Mouse (Mus musculus): ENCODE results near the gene Rhbdl2. TPM values are rescaled to one million over a fixed set of nuclear protein-coding genes. Genes with fewer than 3 reads are reported as not detected.

Gene Rhbdl2
- polyA plus RNA-seq (2012), result not detected in 2 replicates

DNA sequence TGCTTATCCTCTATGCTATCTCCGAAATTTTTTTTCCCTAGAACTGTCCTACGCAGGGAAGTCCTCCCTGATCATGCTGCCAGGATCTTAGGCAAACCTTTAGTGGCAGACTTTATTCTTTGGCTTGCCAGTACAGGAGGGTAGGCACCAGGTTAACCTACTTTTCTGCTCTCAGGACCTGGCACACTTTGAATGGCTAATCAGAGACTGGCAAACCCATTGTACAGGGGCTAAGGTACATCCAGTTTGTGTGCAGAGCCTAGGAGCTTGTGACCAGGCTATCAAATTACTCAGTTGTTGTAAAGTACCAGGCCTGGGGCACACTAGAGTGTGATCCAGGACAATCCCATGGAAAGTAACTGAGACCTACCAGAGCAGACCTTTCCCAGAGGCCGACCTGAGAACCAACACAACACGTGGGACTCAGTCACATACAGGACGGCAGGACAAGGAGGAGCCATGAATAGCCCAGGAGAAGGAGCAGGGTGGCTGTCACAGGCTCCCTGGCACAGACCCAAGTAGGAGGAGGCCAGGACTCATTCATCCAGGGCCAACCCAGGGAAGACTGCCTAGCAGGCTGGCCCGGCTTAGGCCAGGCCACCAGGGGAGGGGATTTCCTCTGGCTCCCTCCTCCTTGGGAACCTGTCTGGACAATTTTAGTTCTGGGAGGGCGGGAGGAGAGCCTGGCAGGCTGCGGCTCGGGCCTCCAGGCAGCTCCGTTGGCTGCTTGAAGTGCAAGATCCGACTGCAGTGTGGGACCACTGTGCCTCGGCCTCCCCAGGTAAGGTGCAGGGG is at the start of gene Rhbdl2:
Rhbdl2 (plus strand) TSS at position 684 of the 795 bp plus-strand sequence.
- no peak for TF ChIP-seq GATA1 (IDR thresholded peaks at IDR 0.05; ENCODE audit: low read length)

DNA sequence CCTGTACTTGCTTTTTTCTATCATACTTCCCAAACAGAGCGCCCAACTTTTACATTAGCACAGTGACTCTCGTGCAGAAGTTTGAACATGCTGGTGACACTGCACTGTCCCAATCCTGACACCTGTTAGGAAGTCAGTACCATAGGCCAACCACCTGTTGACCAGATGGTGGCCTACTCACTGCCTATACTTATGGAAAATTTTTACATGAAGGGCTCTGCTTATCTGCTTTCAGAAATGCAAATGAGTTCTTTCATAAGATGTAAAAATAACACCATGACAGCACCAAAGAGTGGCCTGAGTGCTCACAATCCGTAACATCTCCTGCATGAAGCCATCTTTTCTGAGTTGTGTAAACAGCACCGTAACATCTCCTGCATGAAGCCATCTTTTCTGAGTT is 49.0 kb upstream of the Rhbdl2 start:
- TF ChIP-seq GATA1 (IDR thresholded peaks at IDR 0.05; ENCODE audit: low read length), result no peak

DNA sequence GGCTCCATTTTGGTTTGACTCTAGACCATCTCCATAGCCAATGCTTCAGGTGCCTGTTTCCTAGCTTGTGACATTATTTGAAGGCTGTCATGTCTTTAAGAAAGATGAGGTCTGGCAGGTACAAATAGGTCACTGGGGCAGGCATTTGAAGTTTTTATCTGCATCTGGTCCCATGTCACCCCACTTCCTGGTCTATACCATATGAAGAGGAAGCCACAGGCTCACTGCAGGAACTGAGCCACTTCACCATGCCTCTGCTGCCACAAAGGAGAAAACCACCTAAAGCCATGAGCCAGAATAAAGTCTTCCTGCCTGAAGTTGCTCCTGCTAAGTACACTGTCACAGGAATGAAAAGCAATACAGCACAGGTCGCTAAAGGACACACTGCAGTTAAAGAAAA is 44.8 kb upstream of the Rhbdl2 start:
- no peak for TF ChIP-seq GATA1 (IDR thresholded peaks at IDR 0.05; ENCODE audit: low read length)

DNA sequence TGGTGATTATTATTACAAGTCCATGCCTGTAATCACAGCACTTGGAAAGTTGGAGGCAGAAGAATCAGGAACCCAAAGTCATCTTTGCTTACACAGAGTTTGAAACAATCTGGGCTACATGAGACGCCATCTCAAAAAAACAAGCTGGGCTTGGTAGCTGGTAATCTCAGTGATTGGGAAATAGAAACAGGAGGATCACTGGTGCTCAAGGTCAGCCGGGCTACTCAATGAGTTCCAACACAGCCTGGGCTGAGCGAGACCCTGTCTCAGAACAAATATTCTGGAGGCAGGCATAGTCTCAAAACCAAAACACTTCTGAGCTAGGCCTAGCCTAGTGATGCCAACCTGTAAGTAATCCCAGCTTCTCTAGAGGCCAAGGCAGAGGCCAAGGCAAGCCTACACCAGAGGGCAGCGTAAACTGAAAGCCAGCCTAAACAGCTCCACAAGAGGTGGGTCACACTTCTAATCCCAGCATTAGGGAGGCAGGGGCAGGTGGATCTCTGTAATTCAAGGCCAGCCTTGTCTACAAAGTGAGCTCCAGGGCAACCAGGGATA is 42.4 kb upstream of the Rhbdl2 start:
- TF ChIP-seq GATA1 (IDR thresholded peaks at IDR 0.05; ENCODE audit: low read length), result no peak

DNA sequence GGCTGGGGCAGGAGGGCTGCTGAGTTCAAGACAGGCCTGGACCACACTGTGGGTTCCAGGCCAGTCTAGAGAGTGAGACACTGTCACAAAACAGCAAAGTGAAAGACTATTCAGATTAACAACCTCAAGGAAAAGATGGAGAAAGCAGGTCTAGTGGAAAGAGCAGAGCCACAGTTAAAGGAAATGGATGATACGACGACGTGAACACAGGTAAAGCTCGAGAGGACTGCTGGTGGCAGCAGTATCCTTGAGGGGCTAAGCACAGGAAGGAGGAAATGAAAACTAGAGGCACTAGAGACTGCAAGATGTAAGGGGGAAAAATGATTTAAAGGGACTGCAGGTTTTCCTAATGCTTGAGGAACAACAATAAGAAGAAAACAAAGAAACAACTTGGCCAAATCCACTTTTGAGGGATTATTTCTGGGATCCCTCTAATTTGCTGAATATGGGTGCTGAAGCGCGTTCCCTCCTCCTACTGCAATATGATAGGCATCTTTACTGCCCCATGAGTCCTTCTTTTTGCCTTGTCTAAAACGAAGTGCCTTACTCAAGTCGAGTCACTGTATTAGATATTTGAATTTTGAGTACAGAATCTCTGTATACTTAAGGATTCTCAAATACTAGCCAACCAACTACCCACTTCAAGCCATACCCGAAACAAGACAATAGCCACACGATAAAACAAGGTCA is 38.8 kb upstream of the Rhbdl2 start:
- no peak for TF ChIP-seq GATA1 (IDR thresholded peaks at IDR 0.05; ENCODE audit: low read length)

DNA sequence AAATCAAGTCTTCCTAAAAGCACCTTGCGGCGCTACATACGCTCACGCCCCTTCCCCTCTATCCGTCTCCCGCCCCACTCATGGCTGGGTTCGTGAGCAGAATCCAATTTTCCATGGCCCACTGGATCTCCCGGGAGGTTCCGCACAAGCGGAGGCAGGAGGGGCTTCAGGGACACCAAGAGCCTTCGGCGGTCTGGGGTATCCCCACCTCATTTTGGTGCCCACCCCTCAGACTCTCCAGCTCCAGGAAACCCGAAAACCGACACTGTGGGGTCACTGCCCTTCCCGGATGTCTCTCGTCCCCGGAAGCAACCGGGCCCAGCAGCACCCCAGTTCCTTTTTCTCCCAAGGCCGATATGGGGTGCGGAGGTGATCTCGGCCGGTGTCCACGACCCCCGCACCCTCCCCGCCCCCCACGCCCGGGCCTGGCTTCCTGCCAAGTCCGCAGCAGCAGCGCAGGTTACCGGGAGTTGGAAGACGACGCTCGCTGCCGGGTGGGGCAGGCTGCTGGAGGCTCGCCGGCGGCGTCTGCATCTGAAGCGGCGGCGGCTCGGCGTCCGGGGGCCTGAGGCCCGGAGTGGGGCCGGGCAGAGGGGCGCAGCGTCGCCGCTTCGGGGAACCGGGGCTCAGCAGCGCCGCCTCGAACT is 38.1 kb upstream of the Rhbdl2 start:
- TF ChIP-seq GATA1 (IDR thresholded peaks at IDR 0.05; ENCODE audit: low read length), result no peak

DNA sequence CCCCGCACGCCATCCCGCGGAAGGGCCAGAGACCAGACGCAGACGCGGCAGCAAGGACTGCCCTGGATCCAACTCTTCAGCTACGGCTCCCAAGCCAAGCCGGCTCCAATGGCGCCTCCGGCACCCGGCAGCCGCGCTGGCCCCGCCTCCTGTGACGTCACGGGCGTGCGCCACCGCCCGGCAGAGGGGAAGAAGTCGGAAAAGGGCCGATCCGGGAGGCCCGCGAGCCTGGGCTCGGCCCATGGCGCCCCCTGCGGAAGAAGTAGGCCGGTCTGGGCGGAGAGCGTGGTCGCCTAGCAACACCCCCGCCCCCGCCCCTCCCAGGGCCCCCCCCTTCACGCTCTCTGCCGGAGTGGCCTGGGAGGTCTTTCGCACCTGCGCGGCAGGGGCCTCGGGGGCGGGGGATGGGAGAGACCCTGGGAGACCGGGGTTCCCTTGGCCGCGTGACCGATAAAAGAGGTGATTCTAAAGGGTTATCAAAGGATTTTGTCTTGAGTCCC is 37.5 kb upstream of the Rhbdl2 start, which contains the start of gene Akirin1:
Akirin1 (minus strand) TSS at position 194 of the 500 bp plus-strand sequence.
- no peak for TF ChIP-seq GATA1 (IDR thresholded peaks at IDR 0.05; ENCODE audit: low read length)

DNA sequence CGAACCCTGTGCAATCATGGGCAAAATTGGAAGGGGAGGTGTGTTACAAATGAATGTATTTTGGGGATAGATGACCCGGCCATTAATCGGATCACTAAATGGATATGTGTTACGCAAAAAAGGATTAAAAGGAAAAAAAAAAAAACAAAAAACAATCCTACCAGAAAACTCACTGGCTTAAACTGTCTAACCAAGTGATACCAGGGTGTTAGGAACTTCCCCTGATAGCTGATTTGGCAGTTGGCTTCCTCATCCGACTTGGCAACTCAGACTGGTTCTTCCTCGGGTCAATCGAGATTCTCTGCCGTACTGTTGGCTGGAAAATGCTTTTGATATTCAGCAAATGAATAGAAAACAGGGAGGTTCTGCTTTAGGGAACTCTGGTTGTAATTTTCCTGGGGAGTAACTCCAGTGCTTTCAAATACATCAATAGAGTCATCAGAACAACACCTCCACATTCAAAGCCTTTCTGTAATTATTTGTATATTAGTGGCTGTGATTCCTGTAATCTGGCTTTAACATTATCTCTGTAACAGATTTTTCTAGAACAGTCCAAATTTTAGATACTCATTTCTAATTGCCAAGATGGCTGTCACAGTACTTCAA is 36.9 kb upstream of the Rhbdl2 start:
- no peak for TF ChIP-seq GATA1 (IDR thresholded peaks at IDR 0.05; ENCODE audit: low read length)

DNA sequence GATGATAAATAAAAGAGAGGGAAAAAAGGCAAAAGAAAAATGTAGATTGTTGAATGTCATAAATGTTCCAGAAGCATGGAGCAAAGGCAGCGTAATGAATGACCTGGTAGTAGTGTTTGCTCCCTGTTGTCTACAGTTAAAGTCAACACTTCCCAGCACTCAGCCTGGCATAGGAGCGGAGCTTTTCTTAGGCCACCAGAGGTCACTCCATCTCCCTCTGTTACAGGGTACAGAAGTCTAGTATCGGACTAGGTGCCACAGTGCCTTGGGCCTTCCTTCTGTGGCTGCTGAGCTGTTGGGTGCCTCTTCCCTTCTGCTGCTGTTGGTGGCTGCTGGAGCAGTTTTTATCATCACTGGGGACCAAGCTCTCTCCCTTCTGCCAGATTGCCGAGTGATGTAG is 29.4 kb upstream of the Rhbdl2 start:
- TF ChIP-seq GATA1 (IDR thresholded peaks at IDR 0.05; ENCODE audit: low read length), result no peak

DNA sequence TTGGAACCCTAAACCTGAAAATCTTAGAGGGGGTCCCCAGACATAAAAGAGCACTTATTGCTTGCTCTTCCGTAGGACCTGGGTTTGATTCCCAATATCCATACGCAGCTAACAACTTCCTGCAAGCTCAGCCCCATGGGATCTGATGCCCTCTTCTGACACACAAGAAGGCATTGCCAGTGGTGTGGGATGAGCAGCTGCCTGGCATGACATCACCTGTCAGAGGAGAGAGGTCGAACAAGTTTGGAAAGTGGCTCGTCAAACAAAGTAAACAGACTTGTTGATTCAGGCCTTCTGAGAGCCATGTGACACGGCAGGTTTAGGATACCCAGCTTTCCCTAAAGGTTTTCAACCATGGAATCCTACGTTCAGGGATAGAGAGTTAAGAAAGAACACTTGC is 22.6 kb upstream of the Rhbdl2 start:
- no peak for TF ChIP-seq GATA1 (IDR thresholded peaks at IDR 0.05; ENCODE audit: low read length)

DNA sequence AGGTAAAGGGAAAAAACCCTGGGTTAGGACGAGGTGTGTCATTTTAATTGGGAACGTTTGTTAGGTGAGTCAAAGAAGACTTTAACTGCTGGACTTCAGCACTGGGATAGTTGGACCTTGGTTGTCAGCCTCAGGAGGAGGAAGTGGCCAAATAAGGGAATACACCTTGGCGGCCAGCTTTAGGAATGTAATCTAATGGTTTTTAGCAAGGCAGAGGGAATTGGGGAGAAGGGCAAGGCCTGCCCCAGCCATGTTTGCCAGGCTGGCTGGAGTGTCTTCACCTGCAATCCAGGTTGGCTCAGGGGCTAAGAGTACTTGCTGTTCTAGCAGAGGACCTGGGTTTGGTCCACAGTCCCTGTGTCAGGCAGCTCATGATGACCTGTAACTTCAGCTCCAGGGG is 19.9 kb upstream of the Rhbdl2 start:
- no peak for TF ChIP-seq GATA1 (IDR thresholded peaks at IDR 0.05; ENCODE audit: low read length)

DNA sequence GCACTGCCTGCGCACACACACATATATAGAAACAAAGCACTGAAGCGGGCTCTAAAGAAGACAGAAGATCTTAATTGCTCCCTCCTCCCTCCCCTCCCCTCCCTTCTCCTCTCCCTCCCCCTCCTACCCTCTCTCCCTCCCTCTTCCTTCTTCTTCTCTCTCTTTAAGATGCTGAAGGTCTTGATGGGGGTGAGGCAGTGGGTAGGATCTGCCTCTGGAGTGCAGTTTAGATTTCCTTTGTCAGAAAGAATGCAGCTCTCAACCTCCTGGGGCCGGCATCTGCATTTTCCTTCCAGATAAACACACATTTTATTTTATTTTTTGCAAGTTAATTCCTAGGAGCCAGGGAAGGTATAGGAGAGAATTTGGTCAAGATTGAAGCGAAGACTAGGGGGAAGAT is 19.4 kb upstream of the Rhbdl2 start:
- TF ChIP-seq GATA1 (IDR thresholded peaks at IDR 0.05; ENCODE audit: low read length), result no peak

DNA sequence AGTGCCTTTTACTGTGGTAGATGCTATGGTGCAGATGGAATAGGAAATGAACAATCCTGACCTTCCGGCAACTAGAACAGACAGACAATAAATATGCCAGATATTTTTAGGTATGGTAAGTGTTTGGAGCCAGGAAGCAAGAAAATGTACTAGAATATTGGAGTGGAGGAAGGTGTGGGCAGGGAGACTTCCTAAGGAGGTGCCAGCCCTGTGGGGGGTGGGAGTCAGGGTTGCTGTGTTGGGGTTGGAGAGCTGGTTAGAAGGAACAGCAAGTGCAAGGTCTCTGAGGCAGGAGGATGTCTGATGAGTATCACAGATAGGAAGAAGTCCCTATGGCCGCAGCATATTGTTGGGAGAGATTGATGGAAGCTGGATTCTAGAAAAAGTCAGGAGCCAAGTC is 5.0 kb downstream of the Rhbdl2 start:
- no peak for TF ChIP-seq GATA1 (IDR thresholded peaks at IDR 0.05; ENCODE audit: low read length)

DNA sequence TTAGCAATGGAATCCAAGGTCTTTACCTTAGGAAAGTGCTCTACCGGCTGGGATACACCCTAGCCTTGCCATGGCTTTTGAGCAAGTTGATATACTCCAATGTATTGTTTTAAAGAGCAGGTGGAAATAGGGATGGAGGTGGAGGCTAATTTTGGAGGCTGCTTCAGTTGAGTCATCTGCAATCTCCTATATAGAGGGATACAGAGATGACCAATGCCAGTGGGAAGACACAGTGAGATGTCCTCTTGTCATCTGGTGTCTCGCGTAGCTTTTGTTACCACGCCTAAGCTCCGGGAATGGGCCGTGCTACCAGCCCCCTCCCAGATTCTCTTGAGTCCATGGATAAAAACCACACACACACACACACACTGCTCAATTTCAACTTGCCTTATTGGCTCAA is 5.5 kb downstream of the Rhbdl2 start:
- no peak for TF ChIP-seq GATA1 (IDR thresholded peaks at IDR 0.05; ENCODE audit: low read length)

DNA sequence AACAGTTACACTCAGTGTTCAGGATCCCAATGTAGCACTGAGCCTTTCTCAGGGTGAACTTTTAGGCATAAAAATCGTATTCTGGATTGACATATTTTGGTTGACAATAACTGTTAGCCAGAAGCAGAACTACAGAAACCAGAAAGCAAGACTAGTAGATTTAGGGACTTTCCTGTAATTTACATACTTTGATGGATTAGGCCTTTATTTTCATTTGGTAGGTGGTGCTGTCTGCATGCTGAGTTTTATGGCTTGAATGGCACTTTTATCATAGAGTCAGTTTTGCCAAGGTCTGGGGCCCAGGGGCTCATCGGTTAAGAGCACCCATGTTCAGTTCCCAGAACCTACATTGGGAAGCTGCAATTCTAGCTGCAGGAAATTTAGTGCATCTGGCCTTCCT is 7.4 kb downstream of the Rhbdl2 start:
- TF ChIP-seq GATA1 (IDR thresholded peaks at IDR 0.05; ENCODE audit: low read length), result no peak

Data from G1E-ER4 (cell line).